Mouse (Mus musculus) kidney, adult 2 months (tissue): ENCODE measurements around the gene Kirrel3.

Experiments
- CTCF ChIP-seq: fragments of 200-500 bp; conservative IDR thresholded peaks from 2 replicates; pipeline ENCODE4 v1.5.1; 2011; ENCODE audit warnings: low read depth, mild to moderate bottlenecking, control low read depth, low read length, moderate library complexity, mixed read lengths; ENCODE audit not compliant: insufficient read depth, insufficient read length
- POLR2A ChIP-seq: fragments of 200-500 bp; IDR thresholded peaks from one replicate; pipeline ENCODE4 v1.6.1; 2011; ENCODE audit warnings: low read depth, low read length, control low read depth

GRCm38 (mm10) chr9:34660566-34660965 is 174.9 kb downstream of the Kirrel3 start:
- TF ChIP-seq CTCF = 0 out of 2 replicates have a peak, but pooled peaks have one; percentile 14
- no peak for TF ChIP-seq POLR2A
